Mouse (Mus musculus) hindbrain, embryonic 16.5 days (tissue): ENCODE data around the gene Trim9. TPM values are rescaled to one million over a fixed set of nuclear protein-coding genes. Genes with fewer than 3 reads are reported as not detected.

Experiments used
- ATAC-seq: fragments of 200-750 bp; cut with Nextera tagmentation; 2 replicates; pipeline ENCODE4 v1.8.0; 2017; ENCODE audit warnings: moderate TSS enrichment, moderate library complexity
- H3K27ac ChIP-seq: fragments of 300-500 bp; sonication (generic); 2 replicates; pipeline ENCODE4 v1.5.1; 2014; ENCODE audit warnings: low read depth, mild to moderate bottlenecking, control low read depth, low read length, moderate library complexity
- H3K27me3 ChIP-seq: fragments of 300-500 bp; sonication (generic); replicated peaks from 2 replicates; pipeline ENCODE4 v1.6.1; 2014; ENCODE audit warnings: low read length; ENCODE audit not compliant: control insufficient read depth, insufficient read depth
- H3K36me3 ChIP-seq: fragments of 300-500 bp; sonication (generic); 2 replicates; pipeline ENCODE4 v1.6.1; 2014; ENCODE audit warnings: mild to moderate bottlenecking, low read length, moderate library complexity, mixed read lengths; ENCODE audit not compliant: control insufficient read depth, insufficient read depth
- H3K4me1 ChIP-seq: fragments of 300-500 bp; sonication (generic); 2 replicates; pipeline ENCODE4 v1.6.1; 2014; ENCODE audit warnings: low read depth, low read length; ENCODE audit not compliant: control insufficient read depth, insufficient read depth
- H3K4me2 ChIP-seq: fragments of 300-500 bp; sonication (generic); 2 replicates; pipeline ENCODE4 v1.6.1; 2014; ENCODE audit warnings: mild to moderate bottlenecking, low read length, control low read depth, moderate library complexity
- H3K4me3 ChIP-seq: fragments of 300-500 bp; sonication (generic); 2 replicates; pipeline ENCODE4 v1.5.1; 2014; ENCODE audit warnings: mild to moderate bottlenecking, low read length, control low read depth, moderate library complexity
- H3K9ac ChIP-seq: fragments of 300-500 bp; sonication (generic); 2 replicates; pipeline ENCODE4 v1.6.1; 2014; ENCODE audit warnings: low read depth, mild to moderate bottlenecking, control low read depth, low read length, moderate library complexity
- H3K9me3 ChIP-seq: fragments of 300-500 bp; sonication (generic); 2 replicates; pipeline ENCODE4 v1.6.1; 2014; ENCODE audit warnings: mild to moderate bottlenecking, low read length, moderate library complexity; ENCODE audit not compliant: control insufficient read depth
- WGBS: fragments of 180-500 bp; shearing (Covaris S2); extraction: QIAGEN DNeasy Blood & Tissue Kit; methylation state at CpG from one replicate; pipeline ENCODE4 v1.1.7; 2014; 5-methylcytosine and 5-hydroxymethylcytosine counted together
- polyA plus RNA-seq: library from polyadenylated mRNA; unstranded; fragments of >200 nt; fragmentation: Nextera tagmentation; extraction: Ambion mirVana; gene quantifications from 2 replicates; pipeline ENCODE4 v1.2.1, GENCODE M21; 2015

Gene Trim9
- polyA plus RNA-seq, 1 experiment from 2014 or later, result 98.0 TPM

GRCm38 (mm10) chr12:70247683-70248474 is 99.5 kb downstream of the Trim9 start:
- H3K4me1 ChIP-seq, result no peaks in the 10 kb centered on the region; the same call in 1 of the 2 replicates
- H3K27ac ChIP-seq, result peak overlapping the region; percentile 36
- H3K9me3 ChIP-seq, result no peaks in the 10 kb centered on the region
- no peaks in the 10 kb centered on the region for H3K27me3 ChIP-seq
- H3K4me2 ChIP-seq, result no peak overlapping the region
- H3K36me3 ChIP-seq, result no peaks in the 10 kb centered on the region
- no peak overlapping the region for H3K9ac ChIP-seq
- ATAC-seq, result peak; percentile 58; the same call in 1 of the 2 replicates
- 26% methylated on average over 15 of the region's 15 CpGs for WGBS
- no peak overlapping the region for H3K4me3 ChIP-seq

DNA sequence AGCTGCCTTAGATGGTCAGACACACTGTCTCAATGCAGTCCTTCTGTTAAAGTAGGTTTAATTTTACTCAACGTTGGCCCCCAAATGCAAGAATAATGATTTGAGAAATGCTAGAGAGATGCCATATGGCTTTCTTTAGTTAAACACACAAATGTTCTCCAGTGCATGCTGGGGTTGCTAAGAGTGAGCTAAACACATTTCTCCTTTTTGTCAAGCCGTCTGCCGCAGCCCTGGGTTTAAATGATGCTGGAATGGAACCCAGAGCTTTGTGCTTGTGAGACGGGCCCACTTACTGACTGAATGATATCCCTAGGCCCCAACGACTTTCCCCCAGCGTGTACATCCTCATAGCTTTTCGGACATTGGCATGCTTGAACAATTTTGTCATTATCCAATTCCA is 104.9 kb downstream of the Trim9 start:
- Histone ChIP-seq H3K4me3 (no peak overlapping the region), H3K4me1 (no peaks in the 10 kb centered on the region; the same call in 1 of the 2 replicates), H3K27ac (no peak overlapping the region), H3K9ac (no peak overlapping the region), H3K36me3 (no peaks in the 10 kb centered on the region), H3K9me3 (no peaks in the 10 kb centered on the region), H3K27me3 (no peaks in the 10 kb centered on the region), H3K4me2 (no peak overlapping the region)
- no peak for ATAC-seq
- WGBS, result 76% methylated on average over 7 of the region's 7 CpGs

DNA sequence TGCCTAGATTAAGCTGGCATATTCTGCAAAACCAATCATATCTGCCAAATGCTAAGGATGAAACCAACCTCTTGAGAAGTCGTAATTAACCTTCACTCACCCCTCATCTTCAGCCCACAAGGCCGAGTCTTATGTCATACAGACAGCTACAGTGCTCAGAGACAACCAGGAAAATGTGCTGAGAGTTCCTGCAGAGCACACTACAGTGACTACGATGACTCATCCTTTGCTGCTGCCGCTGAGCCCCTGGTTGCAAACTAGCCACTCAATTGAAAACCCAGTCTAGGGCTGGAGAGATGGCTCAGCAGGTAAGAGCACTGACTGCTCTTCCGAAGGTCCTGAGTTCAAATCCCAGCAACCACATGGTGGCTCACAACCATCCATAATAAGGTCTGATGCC is 107.7 kb downstream of the Trim9 start:
- H3K27me3 ChIP-seq, result no peaks in the 10 kb centered on the region
- H3K27ac ChIP-seq, result no peak overlapping the region
- no peak overlapping the region for H3K9ac ChIP-seq
- no peak overlapping the region for H3K4me3 ChIP-seq
- 78% methylated on average over 5 of the region's 5 CpGs for WGBS
- ATAC-seq, result no peak
- H3K36me3 ChIP-seq, result no peaks in the 10 kb centered on the region
- peaks cover 4% of the 10 kb centered on the region for H3K4me1 ChIP-seq
- no peaks in the 10 kb centered on the region for H3K9me3 ChIP-seq
- H3K4me2 ChIP-seq, result no peak overlapping the region

- Histone ChIP-seq H3K4me3 (no peak overlapping the region), H3K9me3 (no peaks in the 10 kb centered on the region), H3K9ac (no peak overlapping the region), H3K4me2 (no peak overlapping the region), H3K27ac (no peak overlapping the region), H3K4me1 (peaks cover 5% of the 10 kb centered on the region), H3K27me3 (no peaks in the 10 kb centered on the region), H3K36me3 (no peaks in the 10 kb centered on the region)
- ATAC-seq, result 0 out of 2 replicates have a peak, but pooled peaks have one; percentile 37
- 35% methylated on average over 8 of the region's 8 CpGs for WGBS
Measured at GRCm38 (mm10) chr12:70238604-70239003, 108.8 kb downstream of the Trim9 start.

DNA sequence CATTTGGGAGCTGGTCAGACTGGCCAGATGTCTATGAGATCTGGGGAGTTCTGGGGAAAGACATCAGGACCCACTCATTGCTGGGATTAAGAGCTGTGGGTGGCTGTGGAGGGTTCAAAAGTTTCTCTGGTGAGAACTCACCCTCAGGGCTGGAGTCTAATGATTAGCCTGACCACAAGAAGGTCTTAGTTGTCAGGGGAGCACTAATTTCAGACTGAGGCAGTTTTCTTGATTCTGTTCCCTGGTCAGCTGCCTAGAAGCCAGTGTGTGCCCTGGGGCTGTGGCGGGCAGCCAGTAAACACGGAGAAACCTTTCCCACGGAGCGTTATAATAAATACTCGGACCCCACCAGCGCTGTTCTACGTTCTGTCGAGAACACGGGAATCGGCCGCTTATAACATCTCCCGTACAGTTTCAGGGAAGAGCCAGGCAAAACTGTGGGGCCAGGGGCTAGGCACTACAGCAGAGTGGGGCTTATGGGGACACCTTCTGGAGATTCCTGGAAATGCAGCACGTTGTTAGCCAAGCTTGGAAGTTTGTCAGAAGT is 112.4 kb downstream of the Trim9 start:
- Histone ChIP-seq H3K4me2 (peak overlapping the region; percentile 75), H3K27me3 (no peaks in the 10 kb centered on the region), H3K4me1 (peaks cover 5% of the 10 kb centered on the region), H3K9me3 (no peaks in the 10 kb centered on the region), H3K9ac (peak overlapping the region; percentile 61), H3K36me3 (no peaks in the 10 kb centered on the region), H3K4me3 (peak overlapping the region; percentile 38), H3K27ac (peak overlapping the region; percentile 55)
- peak; percentile 81 for ATAC-seq
- WGBS, result 6% methylated on average over 13 of the region's 13 CpGs

DNA sequence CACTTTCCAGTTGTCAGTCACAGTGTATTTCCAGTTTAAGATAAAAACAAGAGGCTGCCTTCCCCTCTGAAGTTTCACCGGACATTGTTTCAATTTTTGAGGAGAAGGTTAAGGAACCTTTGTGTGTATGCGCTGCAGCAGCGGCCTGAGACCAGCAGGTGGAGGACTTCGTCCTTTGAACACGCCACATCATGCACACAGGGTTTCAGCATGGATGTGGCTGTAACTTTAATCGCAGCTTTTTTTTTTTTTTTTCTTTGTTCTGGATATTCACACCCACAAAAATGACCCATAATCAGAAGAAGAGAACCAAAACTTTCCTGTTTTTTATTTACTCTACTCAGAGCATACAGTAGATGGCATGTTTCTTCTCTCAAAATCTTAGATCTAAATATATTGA is 113.0 kb downstream of the Trim9 start:
- no peaks in the 10 kb centered on the region for H3K36me3 ChIP-seq
- no peaks in the 10 kb centered on the region for H3K27me3 ChIP-seq
- no peak overlapping the region for H3K4me2 ChIP-seq
- no peak overlapping the region for H3K4me3 ChIP-seq
- 16% methylated on average over 6 of the region's 6 CpGs for WGBS
- H3K27ac ChIP-seq, result no peak overlapping the region
- peak; percentile 71 for ATAC-seq
- H3K9me3 ChIP-seq, result no peaks in the 10 kb centered on the region
- no peak overlapping the region for H3K9ac ChIP-seq
- H3K4me1 ChIP-seq, result peaks cover 5% of the 10 kb centered on the region

DNA sequence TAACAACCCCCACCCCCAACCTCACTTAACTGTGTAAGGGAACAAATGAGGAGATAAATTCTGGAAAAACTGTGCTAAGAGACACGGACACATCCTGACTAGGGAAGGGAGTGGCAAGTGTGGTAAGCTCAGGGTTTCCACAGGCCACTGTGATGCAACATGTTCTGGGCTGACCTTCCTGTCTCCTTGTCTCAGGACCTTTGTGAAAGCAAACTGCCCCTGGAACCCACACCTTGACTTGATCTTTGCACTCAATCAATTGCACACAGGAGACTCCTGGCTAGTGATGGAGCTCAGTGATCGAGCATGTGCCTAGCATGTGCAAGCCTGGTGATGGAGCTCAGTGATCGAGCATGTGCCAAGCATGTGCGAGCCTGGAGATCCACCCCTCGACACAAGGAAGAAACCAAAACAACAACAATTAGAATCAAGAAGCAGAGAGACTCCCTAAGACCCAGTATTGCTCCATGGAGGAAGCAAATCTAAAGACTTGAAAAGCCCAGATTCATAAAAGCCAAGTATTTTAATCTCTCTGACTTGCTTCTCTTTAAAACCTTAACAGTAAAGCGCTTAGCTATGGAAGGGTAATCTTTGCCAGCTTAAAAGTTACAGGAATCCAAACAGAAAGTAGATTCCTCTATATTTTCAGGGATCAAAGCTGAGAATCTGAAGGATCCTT is 113.6 kb downstream of the Trim9 start:
- 84% methylated on average over 6 of the region's 6 CpGs for WGBS

DNA sequence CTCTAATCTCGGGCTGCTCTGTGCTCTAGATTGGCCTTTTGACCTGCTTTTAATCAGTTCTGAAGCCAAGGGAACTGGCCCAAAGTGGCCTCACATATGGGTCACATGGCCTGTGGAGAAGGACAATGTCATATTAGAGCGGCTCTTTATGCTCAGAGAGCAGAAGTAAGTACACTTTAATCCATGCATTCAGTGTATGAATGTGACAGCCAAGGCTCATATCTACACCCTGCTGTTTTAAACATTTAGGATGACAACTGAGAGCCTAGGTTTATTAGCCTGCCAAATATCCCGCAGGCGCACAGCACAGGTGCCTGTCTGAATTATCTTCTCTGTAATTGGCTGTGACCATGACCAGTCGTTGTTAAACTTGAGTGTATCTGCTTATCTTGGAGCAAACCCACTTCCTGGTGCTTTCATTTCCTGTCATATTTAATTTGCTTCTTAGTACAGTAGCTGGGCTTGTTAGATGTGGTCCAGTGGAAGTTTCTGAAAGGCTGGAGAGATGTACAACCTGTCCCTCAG is 115.3 kb downstream of the Trim9 start:
- Histone ChIP-seq H3K27ac (no peak overlapping the region), H3K4me2 (no peak overlapping the region), H3K9me3 (no peaks in the 10 kb centered on the region), H3K27me3 (no peaks in the 10 kb centered on the region), H3K36me3 (no peaks in the 10 kb centered on the region), H3K4me3 (no peak overlapping the region), H3K9ac (no peak overlapping the region), H3K4me1 (peaks cover 11% of the 10 kb centered on the region)
- 30% methylated on average over 5 of the region's 5 CpGs for whole genome bisulfite sequencing
- ATAC-seq, result 0 out of 2 replicates have a peak, but pooled peaks have one; percentile 14

More for the DNA sequence above, 113.6 kb downstream of the Trim9 start:
- H3K27me3 ChIP-seq, result no peaks in the 10 kb centered on the region
- no peak overlapping the region for H3K4me2 ChIP-seq
- H3K4me1 ChIP-seq, result peaks cover 5% of the 10 kb centered on the region
- no peaks in the 10 kb centered on the region for H3K9me3 ChIP-seq
- no peak overlapping the region for H3K27ac ChIP-seq
- no peak overlapping the region for H3K4me3 ChIP-seq
- no peak for ATAC-seq
- H3K36me3 ChIP-seq, result no peaks in the 10 kb centered on the region
- H3K9ac ChIP-seq, result no peak overlapping the region

DNA sequence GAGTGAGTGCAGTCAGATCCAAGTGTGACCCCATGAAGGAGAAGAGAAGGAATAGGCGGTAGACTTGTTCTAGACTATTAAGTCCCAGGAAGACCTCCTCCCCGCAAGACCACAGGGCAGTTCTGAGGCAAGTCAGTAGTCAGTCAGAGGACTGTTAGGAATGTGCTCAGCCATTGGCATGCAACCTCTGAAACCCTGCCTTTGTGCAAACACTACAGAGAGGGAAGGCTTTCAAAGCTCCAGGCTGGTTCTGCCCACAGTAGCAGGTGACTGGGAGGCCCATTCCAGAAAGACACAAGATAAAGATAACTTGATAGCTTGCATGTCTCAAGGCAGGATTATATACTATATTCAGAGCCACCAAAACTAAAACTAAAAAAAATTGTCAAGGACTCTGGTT is 116.1 kb downstream of the Trim9 start, which contains the start of gene Pygl:
Pygl (minus strand) TSS at position 195 of the 400 bp plus-strand sequence.
- Histone ChIP-seq H3K4me1 (peaks cover 17% of the 10 kb centered on the region), H3K36me3 (no peaks in the 10 kb centered on the region), H3K4me2 (no peak within 1 kb of the TSS), H3K27me3 (peaks cover 3% of the 10 kb centered on the region; the same call in 1 of the 2 replicates), H3K27ac (no peak within 1 kb of the TSS), H3K9me3 (no peaks in the 10 kb centered on the region), H3K9ac (no peak within 1 kb of the TSS), H3K4me3 (no peak within 1 kb of the TSS)
- 84% methylated on average over 2 of the region's 2 CpGs for WGBS
- ATAC-seq, result no peak
